Mouse (Mus musculus): Measurements from ENCODE around the gene Plin4.

GRCm38 (mm10) chr17:56072243-56072642, 37.4 kb downstream of the Plin4 start:
- TF ChIP-seq USF1 (IDR thresholded peaks at IDR 0.05; ENCODE audit: low read depth) (no peak), POLR2A (IDR thresholded peaks at IDR 0.05; ENCODE audit: insufficient read length, low read depth) (no peak), REST (IDR thresholded peaks at IDR 0.05; ENCODE audit: insufficient read depth, insufficient read length) (no peak), TCF12 (IDR thresholded peaks at IDR 0.05; ENCODE audit: insufficient read depth, poor library complexity, severe bottlenecking) (no peak)

Measured in myocyte (in vitro differentiated cells).